In the genomic region with DNA sequence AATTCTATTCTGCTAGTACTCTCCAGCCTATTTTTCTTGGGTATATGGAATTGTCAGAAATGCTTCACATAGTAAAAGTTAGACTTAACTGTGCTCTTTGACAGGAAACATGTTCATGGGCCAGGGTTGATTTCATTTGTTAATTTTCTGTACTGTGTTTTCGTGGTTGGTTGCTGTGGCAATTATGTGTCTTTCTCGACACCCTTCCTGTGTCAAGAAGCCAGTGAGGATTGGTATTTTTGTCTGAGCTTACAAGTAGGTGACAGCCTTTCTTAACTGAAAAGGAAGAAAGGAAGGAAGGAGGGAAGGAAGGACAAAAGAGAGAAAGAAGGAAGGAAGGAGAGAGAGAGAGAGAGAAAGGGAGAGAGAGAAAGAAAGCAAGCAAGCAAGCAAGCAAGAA, we compare ENCODE assay signal across 12 mouse cellular contexts.
A peak's percentile ranks its signal among the peaks of the same experiment; 100 is the strongest.
DNase-seq lines count a peak whose midpoint lies in the region; ATAC-seq lines count a peak whose summit lies in the region.
"Had no signal": no experiment of that assay in that cellular context is flagged by ENCODE, and none has a peak within 500 bp of the region (broad histone marks: within the 10 kb centered on the region; RNA-seq: fewer than 3 reads in every experiment).

No protein-coding gene starts in this region.

- H3K27ac ChIP-seq in heart, embryonic 13.5 days (replicated peaks): peak overlapping the region; percentile 78
- no peak overlapping the region for H3K27ac ChIP-seq in lung, embryonic 15.5 days

- no peaks in the 10 kb centered on the region for H3K36me3 ChIP-seq in heart, embryonic 13.5 days
- no peaks in the 10 kb centered on the region for H3K36me3 ChIP-seq in lung, embryonic 15.5 days
- H3K36me3 ChIP-seq in splenic B cell, adult 2 months (ENCODE audit: control insufficient read depth, insufficient read depth, low read length, poor library complexity, severe bottlenecking): no peaks in the 10 kb centered on the region

- no peak for ATAC-seq in heart, embryonic 13.5 days (ENCODE audit: extremely low read depth, insufficient number of reproducible peaks, low FRiP score, low TSS enrichment)
- ATAC-seq in lung, embryonic 15.5 days (ENCODE audit: borderline replicate concordance, extremely low read depth, low FRiP score, low TSS enrichment): no peak
- peak; percentile 46 for ATAC-seq in inflammation-experienced regulatory T-cells, adult 6 months

- H3K9me3 ChIP-seq in heart, embryonic 13.5 days: no peaks in the 10 kb centered on the region
- no peaks in the 10 kb centered on the region for H3K9me3 ChIP-seq in lung, embryonic 15.5 days
- H3K9me3 ChIP-seq: G1E had no signal

- peaks cover 87% of the 10 kb centered on the region for H3K4me1 ChIP-seq in heart, embryonic 13.5 days
- peaks cover 52% of the 10 kb centered on the region for H3K4me1 ChIP-seq in lung, embryonic 15.5 days

- H3K27me3 ChIP-seq in heart, embryonic 13.5 days (replicated peaks): no peaks in the 10 kb centered on the region
- no peaks in the 10 kb centered on the region for H3K27me3 ChIP-seq in lung, embryonic 15.5 days
- H3K27me3 ChIP-seq in splenic B cell, adult 2 months (ENCODE audit: control insufficient read depth, insufficient read depth, low read length, poor library complexity, severe bottlenecking): no peaks in the 10 kb centered on the region

- H3K4me3 ChIP-seq in heart, embryonic 13.5 days: peak overlapping the region; percentile 29; the same call in 1 of the 2 replicates
- H3K4me3 ChIP-seq in lung, embryonic 15.5 days: no peak overlapping the region

- H3K4me2 ChIP-seq in heart, embryonic 13.5 days: peak overlapping the region; percentile 62
- H3K4me2 ChIP-seq in lung, embryonic 15.5 days: peak overlapping the region; percentile 9; the same call in 1 of the 2 replicates

- WGBS in heart, embryonic 13.5 days: 21% methylated on average over 2 of the region's 2 CpGs
- 41% methylated on average over 2 of the region's 2 CpGs for WGBS in lung, embryonic 15.5 days

- peak overlapping the region; percentile 51 for H3K9ac ChIP-seq in heart, embryonic 13.5 days
- no peak overlapping the region for H3K9ac ChIP-seq in lung, embryonic 15.5 days

- no peak for DNase-seq in heart, adult 18-20 months
- DNase-seq in lung, postnatal 25 days (ENCODE audit: low spot score): no peak
- peak; percentile 39 for DNase-seq in splenic B cell, adult 2 months (ENCODE audit: low read depth, low spot score)
- DNase-seq in spleen, postnatal 4 days (ENCODE audit: low spot score in 2 of 2): no peak
- DNase-seq: adrenal gland, postnatal 14 days; gastrocnemius, postnatal 25 days; lung, adult 18-20 months; thymus, adult 18-20 months had no signal
